Mouse (Mus musculus): ENCODE data around the gene Ung. TPM values are rescaled to one million over a fixed set of nuclear protein-coding genes. Genes with fewer than 3 reads are reported as not detected.

The Ung gene
- total RNA-seq, 2 experiments from 2014 or later = 3.4 to 4.9 TPM

Other genes with a start within 250 kb of the Ung start
- 10 to 100 TPM; 76.1 to 77.5 TPM for gene Coro1c, start 221.6 kb upstream of the Ung start, total RNA-seq (2021)
- 10 to 100 TPM; 19.3 to 19.8 TPM for gene Ssh1, start 136.5 kb upstream of the Ung start, total RNA-seq (2021)
- gene Dao, start 126.7 kb upstream of the Ung start, total RNA-seq (2021) = not detected
- 10 to 100 TPM; 35.9 to 38.0 TPM for gene Usp30, start 64.9 kb upstream of the Ung start, total RNA-seq (2021)
- 100 to 1,000 TPM; 187 to 192 TPM for gene Svop, start 38.8 kb upstream of the Ung start, total RNA-seq (2021)
- gene Alkbh2, start 2.2 kb upstream of the Ung start, total RNA-seq (2021) = 1 to 10 TPM; 5.2 to 5.4 TPM
- 1 to 10 TPM; 4.0 to 4.7 TPM for gene Acacb, start 16.1 kb downstream of the Ung start, total RNA-seq (2021)
- not detected for gene Foxn4, start 143.4 kb downstream of the Ung start, total RNA-seq (2021)
- gene Myo1h, start 158.8 kb downstream of the Ung start, total RNA-seq (2021) = 1 to 10 TPM; 1.8 to 3.3 TPM

Measured in left cerebral cortex, postnatal 25 days (tissue).